Mouse (Mus musculus) myocyte (in vitro differentiated cells): Measurements from ENCODE around the gene Ric8a.

ENCODE experiments used
- CEBPB ChIP-seq: IDR thresholded peaks from 2 replicates; pipeline ENCODE4 v1.6.1; 2011; ENCODE audit warnings: mild to moderate bottlenecking, moderate library complexity; ENCODE audit not compliant: poor library complexity, insufficient read depth, severe bottlenecking
- E2F4 ChIP-seq: IDR thresholded peaks from one replicate; pipeline ENCODE4 v1.6.1; 2011; ENCODE audit warnings: mild to moderate bottlenecking, control low read depth, moderate library complexity; ENCODE audit not compliant: insufficient read depth
- MAX ChIP-seq: IDR thresholded peaks from one replicate; pipeline ENCODE4 v1.6.1; 2011; ENCODE audit warnings: low read depth, mild to moderate bottlenecking, control low read depth
- MYOD1 ChIP-seq, 3 experiments: IDR thresholded peaks; one replicate each; pipeline ENCODE4 v1.6.1; 2011; ENCODE audit warnings: control low read depth in 2 of 3, low read depth in 2 of 3, mild to moderate bottlenecking in 2 of 3, moderate library complexity in 1 of 3; ENCODE audit not compliant: insufficient read length in 2 of 3, control insufficient read depth in 1 of 3
- MYOG ChIP-seq, 3 experiments: IDR thresholded peaks; one replicate each; pipeline ENCODE4 v1.6.1; 2011; ENCODE audit warnings: control low read depth in 2 of 3, low read depth in 2 of 3, mild to moderate bottlenecking in 2 of 3; ENCODE audit not compliant: insufficient read length in 2 of 3, control insufficient read depth in 1 of 3, insufficient read depth in 1 of 3
- POLR2A ChIP-seq: IDR thresholded peaks from one replicate; pipeline ENCODE4 v1.6.1; 2011; ENCODE audit warnings: low read depth, mild to moderate bottlenecking, control low read depth, moderate library complexity; ENCODE audit not compliant: insufficient read length
- POLR2AphosphoS2 ChIP-seq: IDR thresholded peaks from one replicate; pipeline ENCODE4 v1.6.1; 2011; ENCODE audit warnings: low read depth, control low read depth; ENCODE audit not compliant: insufficient read length
- REST ChIP-seq: IDR thresholded peaks from one replicate; pipeline ENCODE4 v1.6.1; 2011; ENCODE audit warnings: mild to moderate bottlenecking, control low read depth, moderate library complexity; ENCODE audit not compliant: insufficient read depth, insufficient read length
- SRF ChIP-seq: IDR thresholded peaks from one replicate; pipeline ENCODE4 v1.6.1; 2011; ENCODE audit warnings: low read depth; ENCODE audit not compliant: control insufficient read depth, insufficient read length
- TCF12 ChIP-seq: IDR thresholded peaks from one replicate; pipeline ENCODE4 v1.6.1; 2011; ENCODE audit warnings: mild to moderate bottlenecking, control low read depth; ENCODE audit not compliant: poor library complexity, insufficient read depth, severe bottlenecking
- TCF3 ChIP-seq: IDR thresholded peaks from one replicate; pipeline ENCODE4 v1.6.1; 2011; ENCODE audit warnings: low read depth, control low read depth; ENCODE audit not compliant: insufficient read length
- USF1 ChIP-seq: IDR thresholded peaks from one replicate; pipeline ENCODE4 v1.6.1; 2011; ENCODE audit warnings: low read depth, mild to moderate bottlenecking, control low read depth, moderate library complexity

DNA sequence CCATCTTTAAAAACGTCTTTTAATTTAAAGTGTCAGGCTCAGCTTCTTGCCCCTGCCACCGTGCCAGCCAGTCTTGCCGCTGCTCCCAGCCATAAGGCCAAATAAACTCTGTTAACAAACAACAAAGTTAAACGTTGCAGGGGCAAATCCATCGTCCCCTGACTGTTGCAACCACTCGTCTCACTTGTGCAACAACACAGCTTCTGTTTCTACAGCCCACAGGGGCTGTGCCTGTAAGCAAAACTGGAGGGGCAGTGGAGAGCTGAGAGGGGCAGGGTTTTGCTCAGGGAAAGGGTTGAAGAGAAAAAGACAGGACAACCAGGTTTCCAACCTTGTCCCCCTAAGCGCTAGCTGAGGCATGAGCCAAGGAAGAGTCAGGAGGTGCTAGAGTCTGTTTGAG is 51.4 kb downstream of the Ric8a start:
- TF ChIP-seq POLR2A: no peak
- no peak for TF ChIP-seq MAX
- no peak for TF ChIP-seq POLR2AphosphoS2
- TF ChIP-seq MYOG (IDR thresholded peaks at IDR 0.05; ENCODE audit: control insufficient read depth in 1 of 3, insufficient read depth in 1 of 3, insufficient read length in 2 of 3, low read depth in 2 of 3): no peak
- no peak for TF ChIP-seq E2F4
- no peak for TF ChIP-seq MYOD1 (IDR thresholded peaks at IDR 0.05; ENCODE audit: control insufficient read depth in 1 of 3, insufficient read length in 2 of 3, low read depth in 2 of 3)
- no peak for TF ChIP-seq CEBPB
- TF ChIP-seq TCF12: no peak
- no peak for TF ChIP-seq USF1
- TF ChIP-seq REST: no peak
- no peak for TF ChIP-seq SRF
- TF ChIP-seq TCF3: no peak
